Mouse (Mus musculus) liver, embryonic 14.5 days (tissue): ENCODE measurements around the gene Slc25a25.

ENCODE experiments used
- CTCF ChIP-seq: IDR thresholded peaks from 2 replicates; pipeline ENCODE4 v1.5.1; 2016; ENCODE audit warnings: antibody characterized with exemption, low read depth, control low read depth
- EP300 ChIP-seq: IDR thresholded peaks from 2 replicates; pipeline ENCODE4 v1.6.1; 2016; ENCODE audit warnings: antibody characterized with exemption, low read depth

DNA sequence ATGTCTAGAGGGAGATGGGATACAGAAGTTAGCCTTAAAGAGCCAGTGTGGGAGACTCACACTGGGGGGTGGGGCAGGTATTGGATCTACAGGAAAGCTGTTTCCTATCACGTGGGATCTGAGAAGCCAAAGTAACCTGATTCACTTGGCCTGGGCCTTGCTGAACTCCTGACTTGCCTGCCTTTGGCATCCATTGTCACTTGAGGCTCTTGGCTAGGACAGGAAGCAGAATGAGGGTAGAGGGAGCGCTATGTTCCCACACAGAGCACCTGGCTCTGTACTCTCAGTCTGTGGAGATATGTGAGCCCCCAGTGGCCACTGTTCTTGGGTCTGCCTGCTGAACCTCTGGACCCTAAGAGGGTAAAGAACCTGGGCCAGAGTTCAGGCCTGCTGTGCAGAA is 34.7 kb downstream of the Slc25a25 start:
- TF ChIP-seq CTCF (no peak), EP300 (no peak)
